Mouse (Mus musculus): ENCODE measurements at regions not wholly inside any gene's neighbourhood (a gene's known extent, or its start where the extent isn't known, plus 50 kb on each side); places are given as distances from the start of the nearest gene placed in this dataset.

- no peak for DNase-seq (ENCODE audit: low spot score)
Measured at GRCm38 (mm10) chr16:76718809-76719208, 294.7 kb upstream of the Usp25 start.

DNA sequence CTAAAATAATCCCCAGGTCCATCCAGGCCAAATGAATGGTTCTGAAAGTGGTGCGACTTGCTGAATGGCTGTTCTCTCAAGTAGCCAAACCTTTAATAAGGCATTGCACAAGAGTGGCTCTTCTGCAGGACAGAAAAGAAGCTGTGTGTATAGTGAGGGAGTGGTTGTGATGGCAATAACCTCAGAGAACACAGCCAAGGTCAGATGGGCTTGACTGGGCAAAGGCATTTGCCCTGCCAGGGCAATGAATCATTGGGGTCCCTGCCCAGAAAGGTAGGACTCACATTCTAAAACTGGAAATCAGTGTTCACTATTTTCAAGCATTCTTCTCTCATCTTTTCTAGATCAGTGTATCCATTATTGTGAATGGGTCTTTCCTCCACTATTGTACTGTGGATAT lies 295.4 kb upstream of the Usp25 start:
- no peak for DNase-seq (ENCODE audit: low spot score)

DNA sequence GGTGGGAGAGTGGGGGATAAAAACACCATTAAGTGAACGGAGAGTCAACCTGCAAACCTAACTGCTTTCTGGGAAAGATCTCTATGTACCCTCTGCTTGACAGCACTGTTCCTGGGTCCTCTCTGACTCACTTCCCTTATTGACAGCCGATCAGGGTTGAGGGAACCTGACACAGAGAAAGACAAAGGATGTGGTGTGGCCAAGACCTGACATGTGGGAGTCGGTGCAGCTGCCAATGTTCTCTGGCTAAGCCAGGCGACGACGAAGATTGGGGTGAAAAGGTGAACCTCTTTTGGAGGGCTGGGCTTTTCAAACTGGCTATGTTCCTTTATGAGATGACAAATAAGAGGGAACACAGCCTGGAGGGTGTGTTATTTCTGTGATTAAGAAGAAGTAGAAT lies 318.6 kb upstream of the Usp25 start:
- DNase-seq (ENCODE audit: low spot score), result no peak

- DNase-seq (ENCODE audit: low spot score), result no peak
Measured at GRCm38 (mm10) chr16:76687735-76688447, 314.3 kb upstream of the Nrip1 start.

GRCm38 (mm10) chr16:76685562-76685961 lies 311.9 kb upstream of the Nrip1 start:
- no peak for DNase-seq (ENCODE audit: low spot score)

- no peak for DNase-seq (ENCODE audit: low spot score)
Measured at GRCm38 (mm10) chr16:76680061-76680911, 306.7 kb upstream of the Nrip1 start.

DNA sequence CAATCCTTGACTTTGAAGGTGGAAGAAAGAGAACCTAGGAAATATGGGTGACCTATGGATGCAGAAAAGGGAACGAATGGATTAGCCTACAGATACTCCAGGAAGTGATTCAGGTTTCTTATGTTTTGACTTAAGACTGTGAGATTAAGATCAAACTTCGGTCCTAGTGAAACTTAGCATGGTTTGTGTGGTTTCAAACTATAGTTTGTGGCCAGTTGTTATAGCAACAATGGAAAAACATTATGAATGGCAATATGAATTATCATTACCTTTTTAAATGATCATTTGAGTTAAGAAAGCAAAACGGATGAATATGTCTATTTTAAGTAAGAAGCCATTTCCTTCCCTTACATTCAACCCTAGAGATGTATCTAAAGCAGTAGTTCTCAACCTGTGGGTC lies 305.3 kb upstream of the Nrip1 start:
- DNase-seq (ENCODE audit: low spot score), result no peak

DNA sequence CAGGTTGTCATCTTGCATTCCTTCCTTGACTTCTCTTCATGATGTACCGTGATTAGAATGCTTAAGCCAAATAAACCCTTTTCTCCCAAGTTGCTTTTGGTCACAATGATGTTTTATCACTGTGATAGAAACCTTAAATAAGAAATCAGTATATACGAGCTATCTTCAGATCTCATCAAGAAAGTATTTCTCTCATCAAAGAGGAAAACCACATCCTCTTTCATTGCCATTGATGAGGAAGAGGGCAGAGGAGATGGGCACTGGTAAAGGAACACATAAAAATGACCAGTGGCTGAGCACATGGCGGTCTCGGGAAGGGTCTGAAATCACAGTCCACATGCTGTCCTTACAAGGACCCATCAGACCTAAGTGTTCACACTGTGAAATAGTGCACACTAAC lies 296.2 kb upstream of the Nrip1 start:
- no peak for DNase-seq (ENCODE audit: low spot score)

DNA sequence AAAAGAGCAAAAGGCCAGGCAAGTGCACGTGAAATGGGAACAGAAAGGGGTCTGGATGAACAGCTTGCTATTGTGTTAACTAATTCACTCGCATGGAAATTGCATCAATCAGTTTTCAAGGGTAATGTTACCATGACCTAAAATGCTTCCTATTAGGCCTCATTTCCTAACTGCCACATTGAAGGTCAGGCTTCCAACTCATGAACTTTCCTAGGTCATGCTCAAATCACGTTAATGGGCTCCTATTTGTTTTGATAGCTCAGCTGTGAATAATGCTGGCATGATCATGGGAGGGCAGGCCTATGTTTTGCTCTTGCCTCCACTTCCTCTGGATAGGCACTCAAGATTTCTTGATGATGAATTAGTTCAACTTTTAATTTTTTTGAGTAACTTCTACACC lies 293.4 kb upstream of the Nrip1 start:
- DNase-seq (ENCODE audit: low spot score), result no peak

- no peak for DNase-seq (ENCODE audit: low spot score)
Measured at GRCm38 (mm10) chr16:76655106-76655505, 281.5 kb upstream of the Nrip1 start.

DNA sequence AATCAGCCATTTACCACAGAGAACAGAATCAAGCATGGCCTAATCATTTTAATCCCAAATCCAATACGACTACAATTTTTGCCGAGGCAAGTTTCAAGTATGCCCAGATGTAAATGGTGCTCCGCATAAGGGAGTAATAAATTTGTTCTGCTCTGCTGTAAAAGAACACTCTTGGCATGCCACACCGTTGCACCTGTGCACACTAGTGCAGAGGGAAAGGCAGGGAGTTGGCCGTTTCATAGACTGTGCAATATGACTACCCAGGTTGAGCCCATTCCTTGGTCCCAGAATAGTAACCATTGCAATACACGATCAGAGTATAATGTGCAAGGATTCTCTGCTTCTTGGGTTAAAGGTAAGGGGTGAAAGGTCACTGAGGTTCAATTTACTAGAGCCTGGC lies 270.7 kb upstream of the Nrip1 start:
- no peak for DNase-seq (ENCODE audit: low spot score)

DNA sequence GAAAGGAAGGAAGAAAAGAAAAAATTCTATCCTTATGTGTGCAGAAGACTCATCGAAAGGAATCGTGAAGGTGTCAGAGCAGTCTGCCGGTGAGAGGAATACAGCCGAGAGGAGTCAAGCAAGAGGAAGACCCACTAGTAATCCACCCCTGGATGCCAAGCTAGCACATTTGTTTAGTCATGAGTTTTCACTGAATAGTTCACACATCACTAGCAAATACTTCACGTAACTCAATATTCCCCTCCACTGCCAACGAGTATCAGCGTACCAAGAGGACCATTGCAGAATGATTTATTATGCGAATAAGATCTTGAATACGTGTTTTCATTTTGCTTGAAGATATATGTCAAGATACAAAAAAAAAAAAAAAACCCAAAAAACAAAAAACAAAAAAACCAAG lies 270.2 kb upstream of the Nrip1 start:
- DNase-seq (ENCODE audit: low spot score), result no peak

DNA sequence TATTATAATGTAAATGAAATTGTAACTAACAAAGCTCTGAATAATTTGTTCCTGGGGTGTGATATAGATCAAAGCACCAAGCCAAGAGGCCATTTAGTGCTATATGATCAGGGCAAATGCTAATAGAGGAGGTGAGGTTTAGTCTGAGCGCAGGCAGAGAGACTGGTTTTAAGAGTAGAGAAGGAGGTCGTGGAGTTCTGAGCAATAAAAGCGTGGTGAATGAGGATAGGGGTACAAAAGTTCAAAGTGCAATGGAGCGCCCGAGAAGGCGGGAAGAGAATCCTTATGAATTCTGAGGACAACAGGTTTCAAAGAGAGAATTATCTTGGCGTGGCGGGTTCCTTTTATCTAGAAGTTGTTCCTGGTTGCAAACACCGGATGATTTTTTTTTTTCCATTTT lies 261.5 kb upstream of the Nrip1 start:
- no peak for DNase-seq (ENCODE audit: low spot score)

DNA sequence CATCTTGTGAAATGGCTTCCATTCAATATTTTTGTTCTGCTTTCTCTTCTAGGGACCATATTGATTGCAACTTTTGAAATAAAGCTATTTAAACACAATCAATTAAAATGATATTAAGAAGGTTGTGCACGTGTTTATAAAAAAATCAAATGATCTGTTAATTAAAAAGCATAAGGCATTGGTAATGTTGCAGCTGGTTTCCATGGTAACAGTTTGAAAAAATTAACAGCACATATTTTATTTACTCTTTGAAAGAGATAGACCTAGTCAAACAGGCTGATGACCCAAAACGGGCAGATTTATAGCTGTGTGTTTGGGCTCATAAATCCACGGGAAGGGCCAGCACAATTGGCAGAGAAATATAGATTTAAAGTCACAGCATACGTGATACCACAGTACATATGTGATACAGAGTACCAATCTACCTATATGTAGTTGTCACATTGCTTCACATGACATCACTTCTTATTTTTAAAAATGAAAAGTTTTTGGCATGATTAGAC lies 260.6 kb upstream of the Nrip1 start:
- no peak for DNase-seq (ENCODE audit: low spot score)

DNA sequence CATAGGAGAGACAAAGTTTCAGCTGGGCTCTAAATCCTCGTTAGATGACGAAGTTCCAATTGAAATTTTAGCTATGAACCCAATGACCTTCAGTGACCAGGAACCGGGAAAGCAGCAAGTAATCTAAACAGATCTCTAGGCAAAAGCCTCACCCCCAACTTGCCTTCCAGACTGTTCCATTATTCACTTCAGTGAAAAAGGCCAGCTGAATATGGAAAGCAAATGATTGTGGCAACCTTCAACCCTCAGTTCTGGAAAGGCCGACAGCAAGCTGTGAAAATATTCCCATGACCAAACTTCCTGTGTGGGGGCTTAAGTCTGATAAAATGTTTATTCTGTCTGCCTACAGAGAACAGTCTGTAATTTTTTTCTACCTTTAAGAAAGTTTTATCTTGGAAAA lies 252.5 kb upstream of the Nrip1 start:
- no peak for DNase-seq (ENCODE audit: low spot score)

DNA sequence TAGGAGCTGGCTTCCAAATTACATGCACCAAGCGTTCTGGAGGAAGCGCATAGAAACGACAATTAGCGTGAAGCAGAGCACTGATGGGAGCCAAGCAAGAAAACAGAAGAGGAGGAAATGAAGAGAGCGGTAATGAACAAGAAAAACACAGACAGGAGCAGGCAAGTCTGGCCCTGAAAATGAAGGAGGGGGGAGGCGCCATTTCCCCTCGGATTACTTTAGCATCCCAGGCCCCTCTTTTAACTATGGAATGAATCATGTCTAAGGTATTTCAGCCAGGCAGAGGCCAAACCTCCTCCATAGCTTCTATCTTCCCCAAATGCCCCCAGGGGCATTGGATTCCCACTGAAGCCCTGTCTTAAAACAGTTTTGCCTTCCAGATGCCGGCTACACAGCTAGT lies 248.1 kb upstream of the Nrip1 start:
- DNase-seq (ENCODE audit: low spot score), result no peak

DNA sequence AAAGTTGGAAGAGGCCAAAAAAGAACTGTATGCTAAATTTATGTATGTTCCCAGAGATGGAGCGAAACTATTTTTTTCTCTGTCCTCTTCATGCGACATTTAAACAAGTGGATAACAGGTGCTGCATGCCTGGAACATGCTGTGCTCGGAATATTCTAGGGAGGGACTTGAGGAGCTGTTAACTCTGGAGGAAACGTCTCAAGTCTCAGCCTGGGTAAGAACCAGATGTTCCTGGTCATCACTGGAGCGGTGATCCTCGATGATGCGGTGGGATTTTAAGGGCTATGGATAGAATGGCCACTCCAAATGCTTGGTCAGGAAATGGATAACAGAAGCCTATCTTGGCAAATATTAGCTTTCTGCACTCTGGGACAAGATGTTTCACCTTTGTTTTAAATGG lies 244.7 kb upstream of the Nrip1 start:
- DNase-seq (ENCODE audit: low spot score), result no peak

- no peak for DNase-seq (ENCODE audit: low spot score)
Measured at GRCm38 (mm10) chr16:76611061-76611460, 237.4 kb upstream of the Nrip1 start.

DNA sequence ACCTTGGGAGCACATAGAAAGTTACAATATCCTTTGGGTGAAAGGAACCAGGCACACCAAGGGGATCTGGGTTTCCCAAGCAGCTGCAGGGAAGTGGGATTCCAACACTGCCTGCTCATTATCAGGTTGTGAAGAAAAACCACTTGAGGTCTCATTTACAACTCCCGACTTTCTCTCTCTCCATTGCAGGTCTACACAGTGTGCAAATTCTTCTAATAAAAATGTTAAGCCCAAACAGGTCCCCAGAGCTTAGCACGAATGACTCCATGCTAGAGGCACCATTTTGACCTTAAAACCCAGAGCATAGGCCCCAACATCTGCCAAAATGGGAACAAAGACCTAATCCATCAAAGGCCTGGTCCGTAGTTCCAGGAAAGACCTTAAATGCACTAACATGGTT lies 231.3 kb upstream of the Nrip1 start:
- DNase-seq (ENCODE audit: low spot score), result no peak

GRCm38 (mm10) chr16:76603846-76604258 lies 230.2 kb upstream of the Nrip1 start:
- DNase-seq (ENCODE audit: low spot score), result no peak

- DNase-seq (ENCODE audit: low spot score), result no peak
Measured at GRCm38 (mm10) chr16:76603431-76603830, 229.8 kb upstream of the Nrip1 start.

- no peak for DNase-seq (ENCODE audit: low spot score)
Measured at GRCm38 (mm10) chr16:76600131-76600530, 226.5 kb upstream of the Nrip1 start.

DNA sequence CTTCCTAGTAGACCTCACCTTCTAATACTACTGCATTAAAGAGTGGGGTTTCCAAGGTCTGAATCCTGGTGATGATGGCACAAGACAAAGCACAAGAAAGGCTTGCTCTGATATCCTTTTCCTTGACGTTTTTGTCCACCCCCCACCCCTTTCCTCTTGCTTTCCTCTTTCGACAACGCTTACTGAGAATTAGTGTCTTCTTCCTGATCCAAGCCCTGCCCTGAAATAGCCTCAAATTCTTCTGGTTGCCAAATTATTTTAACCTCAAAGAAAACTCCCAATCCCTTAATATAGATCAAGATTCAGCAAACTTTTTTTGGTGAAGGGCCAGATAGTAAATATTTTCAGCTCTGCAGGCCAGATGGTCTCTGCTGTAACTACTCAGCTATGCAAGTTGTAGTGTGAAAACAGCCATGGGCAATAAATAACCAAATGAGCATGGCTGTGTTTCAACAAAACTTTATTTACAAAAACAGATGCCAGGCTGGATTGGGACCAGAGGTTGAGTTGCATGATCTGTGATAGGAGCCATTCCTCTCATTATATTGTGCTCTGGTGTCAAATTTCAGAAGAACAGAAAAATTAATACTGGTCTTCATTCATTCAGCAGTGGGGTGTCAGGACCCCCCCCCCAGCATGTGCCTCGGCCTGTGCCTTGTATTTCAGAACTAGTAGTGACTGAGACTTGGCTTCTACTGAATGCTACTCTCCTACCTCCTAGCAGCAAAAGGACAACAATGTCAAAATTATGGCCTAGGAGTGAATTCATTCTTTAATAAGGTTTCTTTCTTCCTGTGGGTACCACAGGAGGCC lies 218.5 kb upstream of the Nrip1 start:
- DNase-seq (ENCODE audit: low spot score), result no peak
